Mouse (Mus musculus) cerebral cortex, adult 2 months (tissue): ENCODE measurements around the gene Myo18a.

ENCODE experiments used
- WGBS: fragments of 180-500 bp; shearing (Covaris S2); methylation state at CpG from one replicate; pipeline ENCODE4 v1.1.7; 2018; 5-methylcytosine and 5-hydroxymethylcytosine counted together

The Myo18a gene

GRCm38 (mm10) chr11:77836751-77837150 lies 73.7 kb downstream of the Myo18a start:
- WGBS: 69% methylated on average over 4 of the region's 4 CpGs

GRCm38 (mm10) chr11:77837856-77838255 lies 74.8 kb downstream of the Myo18a start:
- 71% methylated on average over 5 of the region's 5 CpGs for WGBS

- WGBS: 61% methylated on average over 16 of the region's 16 CpGs
Observed at GRCm38 (mm10) chr11:77840523-77841245, 77.6 kb downstream of the Myo18a start.

GRCm38 (mm10) chr11:77843068-77843905 lies 80.2 kb downstream of the Myo18a start:
- 83% methylated on average over 21 of the region's 21 CpGs for WGBS

- 46% methylated on average over 4 of the region's 4 CpGs for WGBS
Observed at GRCm38 (mm10) chr11:77843906-77844200, 80.8 kb downstream of the Myo18a start.

- 68% methylated on average over 9 of the region's 9 CpGs for WGBS
Observed at GRCm38 (mm10) chr11:77847599-77848128, 84.6 kb downstream of the Myo18a start.

- WGBS: 44% methylated on average over 5 of the region's 5 CpGs
Observed at GRCm38 (mm10) chr11:77848131-77848530, 85.1 kb downstream of the Myo18a start.

DNA sequence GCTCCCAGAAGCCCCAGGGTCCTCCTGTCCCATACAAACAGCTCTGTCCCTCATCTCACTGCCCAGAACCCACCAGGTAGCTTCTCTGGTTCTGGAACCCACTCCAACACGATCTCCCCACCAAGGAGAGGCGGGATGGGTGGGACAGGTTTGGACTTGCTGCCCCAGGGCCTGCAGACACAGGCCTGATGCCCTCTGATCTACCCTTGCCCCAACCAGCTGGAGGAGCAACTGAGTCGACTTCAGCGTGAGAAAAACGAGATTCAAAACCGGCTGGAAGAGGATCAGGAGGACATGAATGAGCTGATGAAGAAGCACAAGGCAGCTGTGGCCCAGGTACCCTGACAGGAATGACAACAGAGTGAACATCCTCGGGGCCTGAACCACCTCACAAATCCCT lies 86.1 kb downstream of the Myo18a start:
- 56% methylated on average over 7 of the region's 7 CpGs for WGBS

DNA sequence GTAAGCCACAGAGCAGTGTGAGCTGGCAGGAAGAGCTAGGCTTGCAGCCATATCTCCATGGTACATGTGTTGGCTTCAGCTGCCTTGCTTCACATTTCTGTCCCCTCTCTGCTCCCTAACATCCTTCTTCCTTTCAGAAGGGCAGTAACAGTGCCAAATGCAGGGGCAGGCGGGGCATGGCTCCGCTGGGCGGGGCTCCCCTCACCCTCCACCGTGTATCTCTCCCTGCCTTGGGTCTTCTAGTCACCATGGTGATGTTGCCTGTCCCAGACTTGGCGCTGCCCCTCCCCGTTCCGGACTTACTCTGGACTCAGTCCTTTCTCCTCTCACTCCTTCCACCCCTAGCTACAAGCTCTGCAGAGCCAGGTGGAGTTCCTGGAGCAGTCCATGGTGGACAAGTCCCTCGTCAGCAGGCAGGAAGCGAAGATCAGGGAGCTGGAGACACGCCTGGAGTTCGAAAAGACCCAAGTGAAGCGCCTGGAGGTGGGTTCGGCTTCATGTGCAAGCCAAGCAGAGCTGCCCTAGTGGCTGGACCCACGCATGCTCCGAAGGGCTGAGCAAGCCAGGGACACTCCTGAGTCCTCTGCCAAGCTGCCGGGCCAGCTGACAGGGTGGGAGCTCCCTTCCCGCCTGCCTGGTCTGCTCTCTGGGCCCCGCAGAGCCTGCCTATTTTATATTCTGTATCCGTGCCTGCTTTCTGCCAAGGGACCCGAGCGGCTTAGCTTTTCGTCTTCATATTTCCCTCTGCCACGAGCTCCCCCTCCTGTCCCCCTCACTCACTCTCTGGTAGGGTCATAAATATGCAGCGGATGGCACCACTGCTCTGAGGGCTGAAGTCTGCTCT lies 87.6 kb downstream of the Myo18a start:
- WGBS: 28% methylated on average over 24 of the region's 24 CpGs

- WGBS: 50% methylated on average over 6 of the region's 6 CpGs
Observed at GRCm38 (mm10) chr11:77851483-77852010, 88.5 kb downstream of the Myo18a start.

GRCm38 (mm10) chr11:77852195-77852594 lies 89.1 kb downstream of the Myo18a start:
- WGBS: 42% methylated on average over 3 of the region's 3 CpGs

DNA sequence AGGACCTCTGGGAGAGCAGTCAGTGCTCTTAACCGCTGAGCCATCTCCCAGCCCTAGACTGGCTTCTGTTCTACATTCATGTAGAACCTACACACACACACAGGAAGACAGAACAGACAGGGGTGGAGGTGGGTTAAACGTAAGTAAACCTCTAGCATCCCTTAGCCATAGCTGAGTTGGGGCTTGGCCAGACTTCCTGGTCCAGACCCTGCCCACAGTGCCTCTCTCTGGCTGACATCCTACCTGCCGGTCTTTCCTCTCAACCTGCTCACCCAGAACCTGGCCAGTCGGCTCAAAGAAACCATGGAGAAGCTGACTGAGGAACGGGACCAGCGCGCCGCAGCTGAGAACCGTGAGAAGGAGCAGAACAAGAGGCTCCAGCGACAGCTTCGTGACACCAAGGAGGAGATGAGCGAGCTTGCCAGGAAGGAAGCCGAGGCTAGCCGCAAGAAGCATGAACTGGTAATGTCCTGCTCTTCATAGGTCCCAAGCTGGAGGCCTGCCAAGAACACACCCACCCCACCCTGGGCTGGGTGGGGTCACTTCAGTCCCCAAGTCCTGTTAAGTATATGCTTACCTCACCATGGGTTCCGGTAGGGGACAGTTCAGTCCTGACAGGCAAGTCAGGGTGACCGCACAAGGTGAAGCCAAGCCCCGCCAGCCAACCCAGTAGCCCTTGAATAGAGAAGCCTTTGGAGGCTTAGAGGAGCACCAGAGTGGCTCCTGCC lies 90.1 kb downstream of the Myo18a start:
- 87% methylated on average over 17 of the region's 17 CpGs for WGBS

GRCm38 (mm10) chr11:77854641-77855040 lies 91.6 kb downstream of the Myo18a start:
- WGBS: 32% methylated on average over 3 of the region's 3 CpGs

DNA sequence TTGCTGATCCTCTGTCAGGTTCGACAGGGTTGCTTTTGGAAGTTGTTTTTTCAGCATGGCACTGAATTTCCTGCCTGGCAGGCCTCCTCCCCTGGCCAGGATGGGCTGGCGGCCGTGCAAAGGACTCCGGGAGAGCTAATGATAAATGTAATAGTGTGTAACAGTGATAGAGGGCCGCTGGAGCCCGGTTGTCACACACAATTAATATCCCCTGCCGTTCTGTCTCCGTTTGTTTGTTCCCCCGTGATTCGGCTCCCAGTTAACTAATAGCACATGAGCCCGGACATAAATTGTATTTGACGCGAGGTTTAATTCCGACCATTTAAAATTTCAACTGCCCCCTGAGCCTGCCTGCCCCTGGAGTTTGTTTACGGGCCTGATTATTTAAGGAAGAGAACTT lies 92.3 kb downstream of the Myo18a start:
- 74% methylated on average over 15 of the region's 15 CpGs for WGBS

GRCm38 (mm10) chr11:77857089-77857488 lies 94.0 kb downstream of the Myo18a start:
- 58% methylated on average over 6 of the region's 6 CpGs for WGBS

DNA sequence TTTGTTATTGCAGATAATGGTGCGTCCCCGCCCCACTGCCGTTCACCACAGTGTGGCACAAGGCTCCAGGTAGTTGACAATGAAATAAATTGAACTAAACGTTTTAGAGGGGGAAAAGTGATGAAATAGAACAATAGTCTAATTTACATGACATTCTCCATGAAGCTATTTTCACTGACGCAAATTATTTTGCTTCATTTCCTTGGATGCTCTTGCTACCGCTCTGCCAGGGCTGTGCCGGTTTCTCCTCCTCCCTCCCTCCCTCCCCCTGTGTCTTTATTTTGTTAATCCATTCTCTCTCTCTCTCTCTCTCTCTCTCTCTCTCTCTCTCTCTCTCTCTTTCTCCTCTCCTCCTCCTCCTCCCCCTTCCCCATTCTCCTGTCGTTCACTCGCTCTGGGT lies 95.5 kb downstream of the Myo18a start:
- 49% methylated on average over 9 of the region's 9 CpGs for WGBS

- 47% methylated on average over 9 of the region's 9 CpGs for WGBS
Observed at GRCm38 (mm10) chr11:77860947-77861346, 97.9 kb downstream of the Myo18a start.

DNA sequence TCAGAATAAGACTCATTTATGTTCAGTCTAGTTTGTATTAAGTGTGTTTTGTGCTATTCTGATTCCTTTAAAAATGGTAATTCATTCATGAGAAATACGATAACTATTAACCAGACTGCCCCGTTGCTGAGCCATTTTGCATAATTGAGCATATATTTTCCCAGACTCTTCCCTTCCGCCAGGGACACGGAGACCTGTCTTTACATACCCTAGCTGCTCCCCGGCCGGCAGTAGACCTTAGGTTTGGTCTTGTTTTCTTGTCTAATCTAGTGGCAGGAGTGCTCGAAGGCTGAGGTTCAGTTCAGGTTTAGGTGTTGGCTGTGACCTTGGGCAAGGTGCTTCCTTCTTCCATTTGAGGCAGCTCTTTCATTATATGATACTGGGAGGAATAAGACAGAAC lies 99.8 kb downstream of the Myo18a start:
- WGBS: 84% methylated on average over 7 of the region's 7 CpGs

DNA sequence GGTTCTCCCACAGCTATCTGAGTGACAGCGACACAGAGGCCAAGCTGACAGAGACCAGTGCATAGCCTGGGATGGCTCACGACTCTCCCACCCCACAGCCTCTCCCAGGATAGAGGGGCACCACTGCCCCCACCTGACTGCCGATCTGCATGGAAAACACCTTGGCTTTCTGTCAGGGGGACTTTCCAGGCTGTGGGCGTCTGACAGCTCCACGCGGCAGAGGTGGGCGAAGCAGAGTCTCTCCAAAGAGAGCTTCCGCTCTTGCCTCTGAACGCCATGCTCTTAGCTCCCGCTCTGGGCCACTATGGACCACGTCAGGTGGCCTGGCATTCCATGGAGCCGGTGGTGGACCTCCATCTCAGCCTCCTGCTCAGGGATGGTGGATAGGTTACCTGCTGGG lies 101.7 kb downstream of the Myo18a start:
- 54% methylated on average over 12 of the region's 12 CpGs for WGBS

GRCm38 (mm10) chr11:77867419-77868083 lies 104.5 kb downstream of the Myo18a start:
- WGBS: 27% methylated on average over 12 of the region's 12 CpGs

DNA sequence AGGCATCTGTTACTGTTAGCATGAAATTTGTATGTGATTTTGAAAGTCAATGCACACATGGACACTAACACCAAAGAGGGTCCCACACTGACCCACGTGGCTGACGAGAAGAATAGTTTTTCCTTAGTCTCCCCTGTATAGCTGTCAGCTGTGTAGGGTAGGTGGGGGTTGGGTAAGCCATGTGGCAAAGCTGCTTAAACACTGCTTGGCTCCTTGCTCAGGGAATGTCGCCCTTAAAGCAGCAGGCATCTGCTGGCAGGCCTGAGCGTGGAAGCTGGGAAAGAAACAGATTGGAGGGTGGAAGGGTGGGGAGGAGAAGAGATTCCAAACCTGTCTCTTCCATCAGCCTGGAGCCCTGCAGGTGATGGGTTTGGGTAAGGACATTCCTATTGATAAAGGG lies 108.4 kb downstream of the Myo18a start:
- WGBS: 14% methylated on average over 4 of the region's 4 CpGs
